Mouse (Mus musculus): Measurements from ENCODE around the gene Fap. TPM values are rescaled to one million over a fixed set of nuclear protein-coding genes. Genes with fewer than 3 reads are reported as not detected.

The Fap gene
- 0.41 and 0.42 TPM in 2 replicates for polyA plus RNA-seq (2012; rRNA removed)

DNA sequence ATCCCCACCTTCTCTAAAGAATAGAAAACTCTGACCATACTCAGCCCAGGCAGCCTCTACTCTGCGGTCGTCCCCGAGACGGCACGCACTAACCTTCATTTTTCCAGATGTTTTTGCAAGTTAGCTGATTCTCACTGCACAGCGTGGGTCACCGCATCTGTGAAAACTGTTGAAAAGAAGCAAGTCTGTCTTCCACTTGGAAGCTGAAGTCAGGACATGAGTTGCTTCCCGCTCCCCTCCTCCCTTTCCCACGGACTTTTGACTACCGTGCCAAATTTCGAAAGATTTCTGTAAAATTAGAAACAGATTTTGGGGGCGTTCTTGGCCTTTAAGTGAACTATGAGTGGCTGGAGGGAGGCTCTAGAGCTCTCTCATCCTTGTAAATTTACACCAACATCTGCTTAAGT is at the start of gene Fap:
Gene Fap, minus strand, starts transcription at position 323 of the 407 bp plus-strand sequence.

DNA sequence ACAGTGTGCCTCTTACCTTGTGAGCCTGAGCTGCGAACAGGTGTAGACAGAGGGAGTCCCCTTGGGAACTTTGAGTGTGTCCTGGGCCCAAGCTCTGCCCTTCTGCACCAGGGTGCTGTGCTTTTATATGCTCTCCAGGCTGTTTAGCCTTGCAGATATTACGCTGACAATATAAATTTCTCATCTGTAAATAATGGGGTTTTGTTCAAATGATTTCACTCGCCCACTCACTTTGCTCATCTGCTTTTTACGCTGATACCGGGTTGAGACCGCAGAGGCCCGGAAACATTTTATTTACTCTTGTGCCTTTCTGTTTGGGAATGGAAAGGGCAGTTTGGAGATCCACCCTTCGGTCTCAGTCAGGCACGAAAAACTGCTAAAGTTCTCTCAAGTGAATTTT is 90.3 kb downstream of the Fap start, which contains the start of gene Gcg:
Gene Gcg, minus strand, starts transcription at position 101 of the 400 bp plus-strand sequence.

Other genes starting within 250 kb of the Fap start
- 4.1 and 4.7 TPM in 2 replicates for gene Dpp4, start 161.8 kb downstream of the Fap start, polyA plus RNA-seq (2012; rRNA removed)
- gene Gcg, start 90.4 kb downstream of the Fap start, polyA plus RNA-seq (2012; rRNA removed): 38.4 and 41.5 TPM in 2 replicates
- 13.6 and 13.9 TPM in 2 replicates for gene Ifih1, start 72.2 kb upstream of the Fap start, polyA plus RNA-seq (2012; rRNA removed)
- gene Gca, start 90.2 kb upstream of the Fap start, polyA plus RNA-seq (2012; rRNA removed): 5.3 and 6.0 TPM in 2 replicates

Measured in colon, adult 2 months (tissue).